Mouse (Mus musculus) heart, postnatal 4 days (tissue): ENCODE data around the gene Nps. TPM values are rescaled to one million over a fixed set of nuclear protein-coding genes. Genes with fewer than 3 reads are reported as not detected.
"Not testable (repeated sequence)": the region's sequence is repeated elsewhere in the genome, so short reads cannot be mapped to it uniquely, and the experiment has no call there.

Experiments used
- DNase-seq: peaks from one replicate; pipeline ENCODE4 v3.0.0; 2021
- total RNA-seq, 2 experiments: library from RNA; stranded (reverse); gene quantifications; 2 replicates each; pipeline ENCODE4 v1.2.3; 2021

The Nps gene
- under 1 TPM in 1 of 2 experiments, not detected in 1; 0.63 TPM for total RNA-seq

GRCm38 (mm10) chr7:135258053-135258753 lies at the start of gene Nps:
Gene Nps, plus strand, starts transcription at chr7:135258703.
- not testable (repeated sequence) for DNase-seq

- no peak for DNase-seq
Measured at GRCm38 (mm10) chr7:135208947-135209567, 49.4 kb upstream of the Nps start.

- no peak for DNase-seq
Measured at GRCm38 (mm10) chr7:135210296-135210695, 48.2 kb upstream of the Nps start.

- DNase-seq: no peak
Measured at GRCm38 (mm10) chr7:135210831-135211230, 47.7 kb upstream of the Nps start.

- DNase-seq: peak; percentile 71
Measured at GRCm38 (mm10) chr7:135212505-135212904, 46.0 kb upstream of the Nps start.

GRCm38 (mm10) chr7:135221475-135221874 lies 37.0 kb upstream of the Nps start:
- no peak for DNase-seq

GRCm38 (mm10) chr7:135226021-135226420 lies 32.5 kb upstream of the Nps start:
- DNase-seq: no peak

GRCm38 (mm10) chr7:135237152-135237551 lies 21.4 kb upstream of the Nps start:
- DNase-seq: peak; percentile 32

- no peak for DNase-seq
Measured at GRCm38 (mm10) chr7:135239441-135239840, 19.1 kb upstream of the Nps start.

- DNase-seq: no peak
Measured at GRCm38 (mm10) chr7:135240006-135240405, 18.5 kb upstream of the Nps start.

- peak; percentile 20 for DNase-seq
Measured at GRCm38 (mm10) chr7:135240636-135241035, 17.9 kb upstream of the Nps start.

GRCm38 (mm10) chr7:135244171-135244880 lies 14.2 kb upstream of the Nps start:
- DNase-seq: no peak

GRCm38 (mm10) chr7:135246386-135246785 lies 12.1 kb upstream of the Nps start:
- DNase-seq: no peak

GRCm38 (mm10) chr7:135253249-135253648 lies 5.3 kb upstream of the Nps start:
- no peak for DNase-seq

GRCm38 (mm10) chr7:135254423-135254822 lies 4.1 kb upstream of the Nps start:
- DNase-seq: no peak

GRCm38 (mm10) chr7:135271011-135271410 lies 12.5 kb downstream of the Nps start:
- DNase-seq: no peak

- no peak for DNase-seq
Measured at GRCm38 (mm10) chr7:135283212-135283611, 24.7 kb downstream of the Nps start.

- DNase-seq: no peak
Measured at GRCm38 (mm10) chr7:135289976-135290375, 31.5 kb downstream of the Nps start.

- peak; percentile 8 for DNase-seq
Measured at GRCm38 (mm10) chr7:135291646-135292236, 33.2 kb downstream of the Nps start.

- no peak for DNase-seq
Measured at GRCm38 (mm10) chr7:135294498-135294897, 36.0 kb downstream of the Nps start.

GRCm38 (mm10) chr7:135304496-135304895 lies 46.0 kb downstream of the Nps start:
- DNase-seq: no peak
